Comparison of ENCODE assay signal across 18 mouse cellular contexts in the genomic region with DNA sequence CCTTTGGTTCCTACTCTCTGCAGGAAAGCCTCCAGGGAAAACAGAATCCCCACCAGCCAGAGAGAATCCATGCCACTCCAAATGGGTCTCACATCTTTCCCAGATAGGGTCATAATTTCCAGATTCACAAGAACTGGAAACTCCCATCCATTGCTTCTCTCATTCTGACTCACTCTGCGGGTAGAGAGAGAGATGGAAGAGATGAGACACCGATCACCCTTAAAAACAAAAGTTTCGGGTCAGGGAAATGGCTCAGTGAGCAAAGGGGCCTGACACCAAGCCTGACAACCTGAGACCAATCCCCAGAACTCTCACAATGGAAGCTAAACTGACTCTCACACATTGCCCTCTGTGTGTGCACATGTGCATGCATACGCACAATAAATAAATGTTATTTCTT.
DNase-seq lines count a peak whose midpoint lies in the region; ATAC-seq lines count a peak whose summit lies in the region.
"Had no signal": no experiment of that assay in that cellular context is flagged by ENCODE, and none has a peak within 500 bp of the region (broad histone marks: within the 10 kb centered on the region; RNA-seq: fewer than 3 reads in every experiment).

No protein-coding gene starts in this region.

- ATAC-seq in CD4-positive, CD25-positive, alpha-beta regulatory T cell, adult 4 months: peak; percentile 31
- ATAC-seq: activated CD4-positive, CD25-positive, alpha-beta regulatory T cell, adult 4 months; forebrain, embryonic 14.5 days; forebrain, embryonic 16.5 days; Patski had no signal

- peak; percentile 70 for DNase-seq in CD4-positive helper T cell, adult 2 months (ENCODE audit: low read depth, low spot score)
- peak; percentile 64 for DNase-seq in induced T-regulatory cell, adult 2 months (ENCODE audit: low read depth)
- DNase-seq in left cerebral cortex, postnatal 10 days (ENCODE audit: extremely low spot score in 1 of 2, low spot score in 2 of 2): no peak
- DNase-seq in thymus, adult 18-20 months: no peak
- DNase-seq: adrenal gland, adult 8-10 months; adrenal gland, postnatal 14 days; adrenal gland, postnatal 36 days; B cell, adult 2 months; cerebellum, adult 11-12 months; cerebellum, adult 2 months; cerebellum, adult 9-10 months; cerebellum, postnatal 10 days; cerebellum, postnatal 25 days had no signal

- intact Hi-C loops in left cerebral cortex, postnatal 10 days (cut with DNase I): loop anchor here (5.0 kb wide), 1 partner anchor 110 kb away; no protein-coding TSS in a partner anchor

Comparison
In these comparisons a context has a peak if more than half of its experiments do, and no peak if none do; other contexts are left out.
1. DNase-seq: peak in CD4-positive helper T cell, adult 2 months (single experiment) and induced T-regulatory cell, adult 2 months (single experiment); none in left cerebral cortex, postnatal 10 days (0 of 2) and thymus, adult 18-20 months (0 of 2).